Mouse (Mus musculus) cerebellum, postnatal 4 days (tissue): ENCODE measurements at regions not wholly inside any gene's neighbourhood (a gene's known extent, or its start where the extent isn't known, plus 50 kb on each side); places are given as distances from the start of the nearest gene placed in this dataset.

Experiments used
- DNase-seq, 2 experiments: peaks; one replicate each; pipeline ENCODE4 v3.0.0; 2022; ENCODE audit warnings: low spot score in 2 of 2, mixed read lengths in 1 of 2

- no peak for DNase-seq
These were observed 101.5 kb upstream of the Cypt1 start for GRCm38 (mm10) chrX:16421159-16421558.

- no peak for DNase-seq
These were observed 101.0 kb upstream of the Cypt1 start for GRCm38 (mm10) chrX:16421663-16422062.

GRCm38 (mm10) chrX:16438088-16438487, 84.6 kb upstream of the Cypt1 start:
- DNase-seq, result no peak

DNA sequence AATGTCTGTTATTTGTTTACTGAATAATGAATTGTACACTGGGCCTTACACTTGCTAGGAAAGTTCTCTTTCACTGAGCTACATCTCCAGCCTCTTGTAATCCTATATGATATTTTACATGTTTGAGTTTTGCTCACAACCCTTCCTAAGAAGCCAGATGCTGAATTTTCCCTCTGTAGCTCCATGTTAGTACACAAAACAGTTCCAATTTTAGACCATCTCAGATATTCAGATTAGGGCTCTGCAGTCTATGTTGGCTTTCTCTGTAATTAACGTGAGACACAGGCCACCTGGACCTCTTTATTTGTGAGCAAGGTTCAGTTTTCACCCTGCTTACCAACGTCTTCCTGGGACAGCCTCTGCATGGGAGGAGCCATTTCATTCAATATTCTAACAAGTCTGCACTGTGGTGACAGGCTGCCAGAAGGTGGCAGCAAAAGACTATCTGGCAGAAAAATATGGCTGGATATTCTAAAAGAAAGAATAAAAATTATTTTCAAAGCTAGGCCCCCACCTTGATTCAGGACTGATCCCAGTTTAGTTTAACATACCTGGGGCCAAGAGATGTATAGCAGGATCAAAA, 72.1 kb upstream of the Cypt1 start:
- DNase-seq, result peak; percentile 18 to 20
